Mouse (Mus musculus): ENCODE results near the gene Plekha8.
A peak's percentile ranks its signal among the peaks of the same experiment; 100 is the strongest.

Gene Plekha8

GRCm38 (mm10) chr6:54655471-54656095 lies 60.7 kb downstream of the Plekha8 start:
- DNase-seq (ENCODE audit: low spot score), result no peak

- no peak for DNase-seq (ENCODE audit: low spot score)
Observed at GRCm38 (mm10) chr6:54657861-54658260, 63.0 kb downstream of the Plekha8 start.

- DNase-seq (ENCODE audit: low spot score), result no peak
Observed at GRCm38 (mm10) chr6:54669868-54670267, 75.0 kb downstream of the Plekha8 start.

DNA sequence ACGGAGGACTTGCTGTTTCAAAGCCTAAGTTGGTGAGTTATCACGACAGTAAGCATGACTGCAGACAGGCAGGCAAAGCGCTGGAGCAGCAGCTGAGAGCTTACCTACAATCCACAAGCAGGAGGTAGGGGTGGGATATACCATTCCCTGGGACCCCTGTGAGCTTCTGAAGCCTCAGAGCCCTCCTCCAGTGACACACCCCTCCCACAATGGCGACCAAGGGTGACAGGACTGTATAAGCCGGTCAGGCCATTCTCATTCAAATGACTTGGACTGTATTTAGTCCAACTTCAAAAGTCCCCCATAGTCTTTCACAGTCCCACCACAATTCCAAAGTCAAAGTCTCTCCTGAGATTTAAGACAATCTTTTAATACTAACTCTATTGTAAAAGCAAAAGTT lies 78.0 kb downstream of the Plekha8 start:
- DNase-seq (ENCODE audit: low spot score), result no peak

DNA sequence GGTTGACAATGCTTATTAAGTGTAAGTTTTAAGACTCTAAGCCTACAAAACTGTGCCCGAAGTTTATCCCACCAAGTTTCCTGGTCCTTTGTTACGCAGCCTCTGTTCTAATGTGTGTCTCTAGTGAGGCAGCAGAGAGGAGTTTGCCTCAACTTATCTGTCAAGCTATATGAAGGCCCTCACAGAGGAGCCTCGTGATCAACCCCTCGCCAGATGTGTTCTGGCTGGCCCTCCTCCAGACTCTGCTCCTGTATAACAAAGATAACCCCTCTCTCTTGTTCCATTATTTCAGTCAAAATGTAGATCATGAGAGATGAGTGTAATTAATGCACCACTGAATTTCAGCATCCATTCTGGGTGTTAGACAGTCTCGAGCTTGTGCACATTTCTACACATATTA lies 84.8 kb downstream of the Plekha8 start:
- no peak for DNase-seq (ENCODE audit: low spot score)

- peak; percentile 96 for DNase-seq (ENCODE audit: low spot score)
Observed at GRCm38 (mm10) chr6:54680891-54681745, 86.2 kb downstream of the Plekha8 start, which contains the start of gene Mturn. Gene Mturn, plus strand, starts transcription at chr6:54681624.

DNA sequence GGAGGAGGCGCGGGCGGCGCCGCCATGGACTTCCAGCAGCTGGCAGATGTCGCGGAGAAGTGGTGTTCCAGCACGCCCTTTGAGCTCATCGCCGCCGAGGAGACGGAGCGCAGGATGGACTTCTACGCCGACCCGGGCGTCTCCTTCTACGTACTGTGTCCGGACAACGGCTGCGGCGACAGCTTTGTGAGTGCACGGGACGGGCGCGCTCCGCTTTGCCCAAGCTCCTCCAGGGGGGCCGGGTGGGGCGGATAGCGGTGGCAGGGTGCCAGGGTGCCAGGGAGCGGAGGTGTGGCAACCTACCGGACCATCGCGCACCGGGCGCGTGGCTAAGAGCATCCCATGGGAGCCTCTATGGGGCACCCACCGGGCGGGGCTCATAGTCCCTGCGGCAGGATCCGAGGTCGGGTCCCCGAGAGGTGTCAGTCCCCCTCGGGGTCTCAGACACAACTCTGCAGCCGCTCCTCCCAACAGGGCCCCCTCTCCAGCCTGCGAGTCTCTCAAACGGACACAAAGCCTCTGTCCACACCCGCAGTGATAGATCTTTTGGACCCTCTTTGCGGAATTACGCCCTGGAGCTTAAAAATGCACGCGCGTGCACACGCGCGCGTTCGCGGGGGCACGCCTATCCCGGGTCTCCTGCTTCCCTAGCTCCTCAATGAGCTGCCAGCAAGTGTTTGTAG lies 87.0 kb downstream of the Plekha8 start:
- no peak for DNase-seq (ENCODE audit: low spot score)

- DNase-seq (ENCODE audit: low spot score), result no peak
Observed at GRCm38 (mm10) chr6:54684085-54684484, 89.2 kb downstream of the Plekha8 start.

GRCm38 (mm10) chr6:54685103-54685502 lies 90.2 kb downstream of the Plekha8 start:
- DNase-seq (ENCODE audit: low spot score), result no peak

GRCm38 (mm10) chr6:54685716-54686395 lies 90.9 kb downstream of the Plekha8 start:
- DNase-seq (ENCODE audit: low spot score), result no peak

GRCm38 (mm10) chr6:54686946-54687737 lies 92.2 kb downstream of the Plekha8 start:
- DNase-seq (ENCODE audit: low spot score), result no peak

GRCm38 (mm10) chr6:54688467-54689323 lies 93.8 kb downstream of the Plekha8 start:
- DNase-seq (ENCODE audit: low spot score), result no peak

GRCm38 (mm10) chr6:54689686-54690085 lies 94.8 kb downstream of the Plekha8 start:
- no peak for DNase-seq (ENCODE audit: low spot score)

- DNase-seq (ENCODE audit: low spot score), result no peak
Observed at GRCm38 (mm10) chr6:54690838-54691237, 95.9 kb downstream of the Plekha8 start.

- DNase-seq (ENCODE audit: low spot score), result no peak
Observed at GRCm38 (mm10) chr6:54691368-54692116, 96.6 kb downstream of the Plekha8 start.

DNA sequence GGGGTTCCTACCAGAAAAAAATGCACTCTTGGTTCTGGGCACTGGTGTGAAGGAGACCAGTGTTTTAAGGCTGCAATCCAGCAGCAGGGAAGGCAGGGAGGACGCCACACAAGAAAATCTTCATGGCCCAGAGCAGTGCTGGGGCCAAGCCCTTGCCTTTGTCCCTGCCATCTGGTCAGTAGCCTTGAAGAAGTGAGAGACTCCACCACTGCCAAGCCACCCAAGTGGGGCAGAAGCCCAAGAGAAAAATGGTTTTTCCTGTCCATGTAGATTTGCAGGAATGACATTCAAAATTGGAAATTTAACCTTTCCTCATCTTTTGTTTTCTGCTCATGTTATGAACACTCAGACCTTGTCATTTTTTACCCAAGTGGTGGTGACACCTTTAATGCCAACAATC lies 97.3 kb downstream of the Plekha8 start:
- no peak for DNase-seq (ENCODE audit: low spot score)

DNA sequence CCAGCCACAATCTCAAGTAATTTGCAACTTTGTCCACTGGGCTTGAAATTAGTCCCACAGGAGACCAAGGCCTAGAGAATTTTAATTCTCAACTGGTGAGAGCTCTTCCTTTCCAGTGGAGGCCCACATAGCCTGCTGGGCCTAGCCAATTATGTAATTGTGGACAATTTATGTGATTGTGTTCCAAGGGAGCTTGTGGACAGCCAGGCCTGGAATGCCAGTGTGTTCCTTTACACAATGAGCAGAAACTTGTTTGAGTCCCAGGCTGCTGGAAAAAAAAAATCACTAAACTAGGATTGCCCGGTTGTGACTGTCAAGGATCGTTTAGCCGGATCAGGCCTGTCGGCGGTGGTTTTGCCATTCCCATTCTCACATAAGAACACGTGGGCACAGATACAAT lies 98.4 kb downstream of the Plekha8 start:
- DNase-seq (ENCODE audit: low spot score), result no peak

All from testis, postnatal 14 days (tissue).